Mouse (Mus musculus) thymus, adult 2 months (tissue): ENCODE results near the gene Gm19426.

Experiments
- CTCF ChIP-seq: fragments of 200-500 bp; IDR thresholded peaks from 2 replicates; pipeline ENCODE4 v1.5.1; 2012; ENCODE audit warnings: mild to moderate bottlenecking, control low read depth, low read length, moderate library complexity, borderline replicate concordance; ENCODE audit not compliant: control insufficient read depth, poor library complexity, insufficient read depth; ENCODE audit errors: extremely low read depth
- POLR2A ChIP-seq: fragments of 200-500 bp; IDR thresholded peaks from 2 replicates; pipeline ENCODE4 v1.6.1; 2012; ENCODE audit warnings: mild to moderate bottlenecking, low read length, control low read depth, moderate library complexity; ENCODE audit not compliant: control insufficient read depth, poor library complexity, insufficient read depth; ENCODE audit errors: extremely low read depth

GRCm38 (mm10) chr2:84793154-84793553 lies 49.7 kb upstream of the Gm19426 start:
- TF ChIP-seq CTCF: no peak
- no peak for TF ChIP-seq POLR2A
